Mouse (Mus musculus) intestine, embryonic 16.5 days (tissue): Measurements from ENCODE around the gene Smchd1. TPM values are rescaled to one million over a fixed set of nuclear protein-coding genes. Genes with fewer than 3 reads are reported as not detected.
A peak's percentile ranks its signal among the peaks of the same experiment; 100 is the strongest.

Experiments
- ATAC-seq: fragments of 200-750 bp; cut with Nextera tagmentation; 2 replicates; pipeline ENCODE4 v1.8.0; 2017; ENCODE audit warnings: moderate TSS enrichment, moderate library complexity
- H3K27ac ChIP-seq: fragments of 300-500 bp; sonication (generic); 2 replicates; pipeline ENCODE4 v1.5.1; 2014; ENCODE audit warnings: mild to moderate bottlenecking, low read length
- H3K27me3 ChIP-seq: fragments of 300-500 bp; sonication (generic); replicated peaks from 2 replicates; pipeline ENCODE4 v1.6.1; 2014; ENCODE audit warnings: low read length, control low read depth, mixed read lengths; ENCODE audit not compliant: control insufficient read depth, insufficient read depth
- H3K36me3 ChIP-seq: fragments of 300-500 bp; sonication (generic); 2 replicates; pipeline ENCODE4 v1.6.1; 2014; ENCODE audit warnings: low read length, control low read depth; ENCODE audit not compliant: control insufficient read depth, insufficient read depth
- H3K4me1 ChIP-seq: fragments of 300-500 bp; sonication (generic); 2 replicates; pipeline ENCODE4 v1.6.1; 2014; ENCODE audit warnings: low read length, control low read depth, mixed read lengths; ENCODE audit not compliant: control insufficient read depth, insufficient read depth
- H3K4me2 ChIP-seq: fragments of 300-500 bp; sonication (generic); 2 replicates; pipeline ENCODE4 v1.6.1; 2014; ENCODE audit warnings: low read depth, low read length, control low read depth
- H3K4me3 ChIP-seq: fragments of 300-500 bp; sonication (generic); 2 replicates; pipeline ENCODE4 v1.5.1; 2014; ENCODE audit warnings: mild to moderate bottlenecking, low read length
- H3K9ac ChIP-seq: fragments of 300-500 bp; sonication (generic); 2 replicates; pipeline ENCODE4 v1.6.1; 2014; ENCODE audit warnings: low read depth, low read length
- H3K9me3 ChIP-seq: fragments of 300-500 bp; sonication (generic); 2 replicates; pipeline ENCODE4 v1.6.1; 2016; ENCODE audit warnings: low read length, control low read depth; ENCODE audit not compliant: control insufficient read depth
- WGBS: fragments of 180-500 bp; shearing (Covaris S2); extraction: QIAGEN DNeasy Blood & Tissue Kit; methylation state at CpG from one replicate; pipeline ENCODE4 v1.1.7; 2014; 5-methylcytosine and 5-hydroxymethylcytosine counted together
- polyA plus RNA-seq: library from polyadenylated mRNA; unstranded; fragments of >200 nt; fragmentation: Nextera tagmentation; extraction: Ambion mirVana; gene quantifications from 2 replicates; pipeline ENCODE4 v1.2.1, GENCODE M21; 2015

Gene Smchd1
- polyA plus RNA-seq, 1 experiment from 2014 or later: 35.0 TPM

- H3K9ac ChIP-seq: peak overlapping the region; percentile 3; the same call in 1 of the 2 replicates
- no peaks in the 10 kb centered on the region for H3K27me3 ChIP-seq
- peak overlapping the region; percentile 26; the same call in 1 of the 2 replicates for H3K4me2 ChIP-seq
- H3K4me1 ChIP-seq: no peaks in the 10 kb centered on the region
- H3K9me3 ChIP-seq: no peaks in the 10 kb centered on the region
- peak overlapping the region; percentile 55; the same call in 1 of the 2 replicates for H3K27ac ChIP-seq
- ATAC-seq: no peak
- no peak overlapping the region for H3K4me3 ChIP-seq
- 61% methylated on average over 12 of the region's 12 CpGs for WGBS
- no peaks in the 10 kb centered on the region for H3K36me3 ChIP-seq
Measured at GRCm38 (mm10) chr17:71485791-71486230, 10.7 kb upstream of the Smchd1 start.

GRCm38 (mm10) chr17:71484711-71485110, 9.6 kb upstream of the Smchd1 start:
- H3K27ac ChIP-seq: no peak overlapping the region
- no peak overlapping the region for H3K9ac ChIP-seq
- no peak overlapping the region for H3K4me3 ChIP-seq
- no peaks in the 10 kb centered on the region for H3K4me1 ChIP-seq
- H3K27me3 ChIP-seq: no peaks in the 10 kb centered on the region
- no peak overlapping the region for H3K4me2 ChIP-seq
- 90% methylated on average over 5 of the region's 5 CpGs for WGBS
- no peaks in the 10 kb centered on the region for H3K36me3 ChIP-seq
- no peak for ATAC-seq
- no peaks in the 10 kb centered on the region for H3K9me3 ChIP-seq

GRCm38 (mm10) chr17:71483418-71484060, 8.4 kb upstream of the Smchd1 start:
- H3K27me3 ChIP-seq: no peaks in the 10 kb centered on the region
- H3K36me3 ChIP-seq: no peaks in the 10 kb centered on the region
- no peak overlapping the region for H3K9ac ChIP-seq
- H3K4me1 ChIP-seq: no peaks in the 10 kb centered on the region
- H3K9me3 ChIP-seq: no peaks in the 10 kb centered on the region
- H3K4me3 ChIP-seq: no peak overlapping the region
- WGBS: 87% methylated on average over 7 of the region's 7 CpGs
- no peak overlapping the region for H3K4me2 ChIP-seq
- no peak for ATAC-seq
- H3K27ac ChIP-seq: no peak overlapping the region

- 57% methylated on average over 5 of the region's 5 CpGs for WGBS
- Histone ChIP-seq H3K4me1 (peaks cover 5% of the 10 kb centered on the region; the same call in 1 of the 2 replicates), H3K27ac (no peak overlapping the region), H3K9me3 (no peaks in the 10 kb centered on the region), H3K4me2 (no peak overlapping the region), H3K9ac (no peak overlapping the region), H3K4me3 (no peak overlapping the region), H3K36me3 (no peaks in the 10 kb centered on the region), H3K27me3 (no peaks in the 10 kb centered on the region)
- ATAC-seq: no peak
Measured at GRCm38 (mm10) chr17:71479381-71479901, 4.3 kb upstream of the Smchd1 start.

GRCm38 (mm10) chr17:71477481-71477880, 2.3 kb upstream of the Smchd1 start:
- ATAC-seq: no peak
- Histone ChIP-seq H3K27ac (no peak overlapping the region), H3K9ac (no peak overlapping the region), H3K9me3 (no peaks in the 10 kb centered on the region), H3K27me3 (no peaks in the 10 kb centered on the region), H3K36me3 (no peaks in the 10 kb centered on the region), H3K4me1 (peaks cover 11% of the 10 kb centered on the region), H3K4me3 (no peak overlapping the region), H3K4me2 (no peak overlapping the region)
- WGBS: 96% methylated on average over 8 of the region's 8 CpGs

- H3K27ac ChIP-seq: no peak overlapping the region
- peaks cover 11% of the 10 kb centered on the region for H3K4me1 ChIP-seq
- no peak for ATAC-seq
- H3K9ac ChIP-seq: no peak overlapping the region
- WGBS: 71% methylated on average over 7 of the region's 7 CpGs
- no peaks in the 10 kb centered on the region for H3K9me3 ChIP-seq
- peak overlapping the region; percentile 67 for H3K4me2 ChIP-seq
- no peaks in the 10 kb centered on the region for H3K27me3 ChIP-seq
- H3K4me3 ChIP-seq: peak overlapping the region; percentile 94; the same call in 1 of the 2 replicates
- no peaks in the 10 kb centered on the region for H3K36me3 ChIP-seq
Measured at GRCm38 (mm10) chr17:71476346-71477020, 1.3 kb upstream of the Smchd1 start.

- peak overlapping the region; percentile 67 for H3K4me2 ChIP-seq
- peaks cover 11% of the 10 kb centered on the region for H3K4me1 ChIP-seq
- no peaks in the 10 kb centered on the region for H3K9me3 ChIP-seq
- under 1% methylated on average over 31 of the region's 31 CpGs for WGBS
- peak overlapping the region; percentile 94 for H3K4me3 ChIP-seq
- no peaks in the 10 kb centered on the region for H3K36me3 ChIP-seq
- H3K9ac ChIP-seq: peak overlapping the region; percentile 98
- peak overlapping the region; percentile 98 for H3K27ac ChIP-seq
- peak; percentile 64 for ATAC-seq
- H3K27me3 ChIP-seq: no peaks in the 10 kb centered on the region
Measured at GRCm38 (mm10) chr17:71475705-71476089, 554 bp upstream of the Smchd1 start.

- no peak for ATAC-seq
- peak overlapping the region; percentile 98 for H3K9ac ChIP-seq
- peak overlapping the region; percentile 67 for H3K4me2 ChIP-seq
- 17% methylated on average over 8 of the region's 8 CpGs for WGBS
- H3K4me3 ChIP-seq: peak overlapping the region; percentile 94
- no peaks in the 10 kb centered on the region for H3K27me3 ChIP-seq
- H3K4me1 ChIP-seq: peaks cover 11% of the 10 kb centered on the region
- no peaks in the 10 kb centered on the region for H3K9me3 ChIP-seq
- H3K36me3 ChIP-seq: no peaks in the 10 kb centered on the region
- H3K27ac ChIP-seq: no peak overlapping the region
Measured at GRCm38 (mm10) chr17:71474128-71474527, 1.0 kb downstream of the Smchd1 start.

GRCm38 (mm10) chr17:71471261-71471660, 3.9 kb downstream of the Smchd1 start:
- Histone ChIP-seq H3K27ac (no peak overlapping the region), H3K27me3 (no peaks in the 10 kb centered on the region), H3K9ac (no peak overlapping the region), H3K9me3 (no peaks in the 10 kb centered on the region), H3K4me1 (peaks cover 7% of the 10 kb centered on the region), H3K4me3 (no peak overlapping the region), H3K36me3 (no peaks in the 10 kb centered on the region), H3K4me2 (no peak overlapping the region)
- ATAC-seq: no peak
- 74% methylated on average over 2 of the region's 2 CpGs for WGBS
